Mouse (Mus musculus) urinary bladder, postnatal 25 days (tissue): ENCODE results near the gene Slc16a3.

Experiments used
- DNase-seq: peaks from one replicate; pipeline ENCODE4 v3.0.0; 2022; ENCODE audit warnings: low spot score

Gene Slc16a3

GRCm38 (mm10) chr11:120948328-120948727 lies at the start of gene Slc16a3:
TSS of gene Slc16a3 (plus strand) at chr11:120948480.
- no peak for DNase-seq

- no peak for DNase-seq
Observed at GRCm38 (mm10) chr11:120900276-120901244, 47.7 kb upstream of the Slc16a3 start.

GRCm38 (mm10) chr11:120901729-120902486 lies 46.4 kb upstream of the Slc16a3 start:
- no peak for DNase-seq

GRCm38 (mm10) chr11:120902487-120903142 lies 45.7 kb upstream of the Slc16a3 start:
- no peak for DNase-seq

GRCm38 (mm10) chr11:120903159-120903850 lies 45.0 kb upstream of the Slc16a3 start:
- DNase-seq = no peak

GRCm38 (mm10) chr11:120904561-120904960 lies 43.7 kb upstream of the Slc16a3 start:
- no peak for DNase-seq

- peak; percentile 72 for DNase-seq
Observed at GRCm38 (mm10) chr11:120905430-120905873, 42.8 kb upstream of the Slc16a3 start.

- DNase-seq = no peak
Observed at GRCm38 (mm10) chr11:120913796-120914195, 34.5 kb upstream of the Slc16a3 start.

- DNase-seq = no peak
Observed at GRCm38 (mm10) chr11:120916477-120916876, 31.8 kb upstream of the Slc16a3 start.

- no peak for DNase-seq
Observed at GRCm38 (mm10) chr11:120917756-120918155, 30.5 kb upstream of the Slc16a3 start.

- DNase-seq = no peak
Observed at GRCm38 (mm10) chr11:120922528-120922927, 25.8 kb upstream of the Slc16a3 start.

GRCm38 (mm10) chr11:120928468-120928867 lies 19.8 kb upstream of the Slc16a3 start:
- DNase-seq = no peak

GRCm38 (mm10) chr11:120931479-120931878 lies 16.8 kb upstream of the Slc16a3 start:
- DNase-seq = no peak

- DNase-seq = peak; percentile 89
Observed at GRCm38 (mm10) chr11:120932564-120933398, 15.5 kb upstream of the Slc16a3 start, which contains the start of gene Ccdc57. TSS of gene Ccdc57 (minus strand) at chr11:120932872.

GRCm38 (mm10) chr11:120937976-120938375 lies 10.3 kb upstream of the Slc16a3 start:
- no peak for DNase-seq

- DNase-seq = no peak
Observed at GRCm38 (mm10) chr11:120938795-120939194, 9.5 kb upstream of the Slc16a3 start.

- DNase-seq = no peak
Observed at GRCm38 (mm10) chr11:120939712-120940341, 8.5 kb upstream of the Slc16a3 start.

GRCm38 (mm10) chr11:120940959-120941358 lies 7.3 kb upstream of the Slc16a3 start:
- no peak for DNase-seq

- DNase-seq = no peak
Observed at GRCm38 (mm10) chr11:120945266-120945665, 3.0 kb upstream of the Slc16a3 start.

- peak; percentile 50 for DNase-seq
Observed at GRCm38 (mm10) chr11:120945926-120946325, 2.4 kb upstream of the Slc16a3 start.
